Comparison of ENCODE assay signal across 8 mouse cellular contexts in genomic region chr13:112196789-112197188, GRCm38 (mm10).
A peak's percentile ranks its signal among the peaks of the same experiment; 100 is the strongest.
DNase-seq lines count a peak whose midpoint lies in the region; ATAC-seq and TF ChIP-seq lines count a peak whose summit lies in the region.

No protein-coding gene starts in this region.

- peak; percentile 35 for TF ChIP-seq CTCF in ES-Bruce4 (IDR thresholded peaks at IDR 0.05; ENCODE audit: low read depth, low read length)
- TF ChIP-seq CTCF in cerebellum, adult 2 months (IDR thresholded peaks at IDR 0.05; ENCODE audit: borderline replicate concordance, insufficient read depth, low read depth, low read length): no peak

- no peaks in the 10 kb centered on the region for H3K36me3 ChIP-seq in ES-Bruce4 (ENCODE audit: control insufficient read depth, insufficient read depth, low read length, poor library complexity, severe bottlenecking)
- no peaks in the 10 kb centered on the region for H3K36me3 ChIP-seq in hindbrain, embryonic 11.5 days (ENCODE audit: control insufficient read depth, insufficient read depth, low read length)
- H3K36me3 ChIP-seq in limb, embryonic 13.5 days: no peaks in the 10 kb centered on the region
- H3K36me3 ChIP-seq in midbrain, embryonic 12.5 days: no peaks in the 10 kb centered on the region
- no peaks in the 10 kb centered on the region for H3K36me3 ChIP-seq in stomach, embryonic 15.5 days

- H3K27me3 ChIP-seq in ES-Bruce4 (ENCODE audit: control insufficient read depth, insufficient read depth, low read length, poor library complexity, severe bottlenecking): no peaks in the 10 kb centered on the region; the same call in 1 of the 2 replicates
- no peaks in the 10 kb centered on the region; the same call in 1 of the 2 replicates for H3K27me3 ChIP-seq in hindbrain, embryonic 11.5 days (ENCODE audit: control insufficient read depth, insufficient read depth, low read length)
- 0 out of 2 replicates have a peak, but pooled peaks cover 4% of the 10 kb centered on the region for H3K27me3 ChIP-seq in limb, embryonic 13.5 days
- H3K27me3 ChIP-seq in midbrain, embryonic 12.5 days: 0 out of 2 replicates have a peak, but pooled peaks cover 9% of the 10 kb centered on the region
- H3K27me3 ChIP-seq in stomach, embryonic 15.5 days (replicated peaks): no peaks in the 10 kb centered on the region
- H3K27me3 ChIP-seq in cerebellum, adult 2 months (ENCODE audit: control insufficient read depth, insufficient read depth, low read length): no peaks in the 10 kb centered on the region

- H3K27ac ChIP-seq in ES-Bruce4 (ENCODE audit: insufficient read depth, low read length): no peak overlapping the region
- no peak overlapping the region for H3K27ac ChIP-seq in hindbrain, embryonic 11.5 days (ENCODE audit: low read depth, low read length)
- H3K27ac ChIP-seq in limb, embryonic 13.5 days: no peak overlapping the region
- H3K27ac ChIP-seq in midbrain, embryonic 12.5 days (replicated peaks): no peak overlapping the region
- 0 out of 2 replicates have a peak overlapping the region, but pooled peaks have one; percentile 9 for H3K27ac ChIP-seq in stomach, embryonic 15.5 days
- H3K27ac ChIP-seq in cerebellum, adult 2 months (ENCODE audit: insufficient read depth, low read length): no peak overlapping the region

- WGBS in hindbrain, embryonic 11.5 days: 5% methylated on average over 13 of the region's 13 CpGs
- 8% methylated on average over 13 of the region's 13 CpGs for WGBS in limb, embryonic 13.5 days
- 8% methylated on average over 13 of the region's 13 CpGs for WGBS in midbrain, embryonic 12.5 days
- WGBS in stomach, embryonic 15.5 days: 6% methylated on average over 13 of the region's 13 CpGs
- WGBS in cerebellum, adult 2 months: 13% methylated on average over 13 of the region's 13 CpGs

- H3K4me2 ChIP-seq in hindbrain, embryonic 11.5 days (replicated peaks; ENCODE audit: low read depth, low read length): peak overlapping the region; percentile 26; the same call in 1 of the 2 replicates
- H3K4me2 ChIP-seq in limb, embryonic 13.5 days (replicated peaks): peak overlapping the region; percentile 56
- H3K4me2 ChIP-seq in midbrain, embryonic 12.5 days (replicated peaks): peak overlapping the region; percentile 35
- H3K4me2 ChIP-seq in stomach, embryonic 15.5 days: peak overlapping the region; percentile 43

- no peak for TF ChIP-seq EP300 in ES-Bruce4 (IDR thresholded peaks at IDR 0.05; ENCODE audit: insufficient read depth, low read depth, low read length)

- H3K4me3 ChIP-seq in ES-Bruce4 (ENCODE audit: low read depth, low read length): no peak overlapping the region
- no peak overlapping the region for H3K4me3 ChIP-seq in hindbrain, embryonic 11.5 days (ENCODE audit: low read depth, low read length)
- peak overlapping the region; percentile 24 for H3K4me3 ChIP-seq in limb, embryonic 13.5 days
- H3K4me3 ChIP-seq in midbrain, embryonic 12.5 days: no peak overlapping the region
- peak overlapping the region; percentile 11; the same call in 1 of the 2 replicates for H3K4me3 ChIP-seq in stomach, embryonic 15.5 days (replicated peaks)
- no peak overlapping the region for H3K4me3 ChIP-seq in cerebellum, adult 2 months (replicated peaks; ENCODE audit: insufficient read depth, low read depth, low read length)

- no peaks in the 10 kb centered on the region for H3K4me1 ChIP-seq in ES-Bruce4 (ENCODE audit: control insufficient read depth, insufficient read depth, low read length)
- H3K4me1 ChIP-seq in hindbrain, embryonic 11.5 days (replicated peaks; ENCODE audit: control insufficient read depth, insufficient read depth, low read length): no peaks in the 10 kb centered on the region
- H3K4me1 ChIP-seq in limb, embryonic 13.5 days: peaks cover 20% of the 10 kb centered on the region
- peaks cover 13% of the 10 kb centered on the region for H3K4me1 ChIP-seq in midbrain, embryonic 12.5 days
- peaks cover 11% of the 10 kb centered on the region; the same call in 1 of the 2 replicates for H3K4me1 ChIP-seq in stomach, embryonic 15.5 days
- no peaks in the 10 kb centered on the region; the same call in 1 of the 2 replicates for H3K4me1 ChIP-seq in cerebellum, adult 2 months (ENCODE audit: control insufficient read depth, insufficient read depth, low read length)

- no peaks in the 10 kb centered on the region; the same call in 1 of the 2 replicates for H3K9me3 ChIP-seq in ES-Bruce4 (replicated peaks; ENCODE audit: control insufficient read depth, insufficient read depth, low read length, poor library complexity, severe bottlenecking)
- H3K9me3 ChIP-seq in hindbrain, embryonic 11.5 days (ENCODE audit: control insufficient read depth, low read length): no peaks in the 10 kb centered on the region
- no peaks in the 10 kb centered on the region for H3K9me3 ChIP-seq in limb, embryonic 13.5 days
- no peaks in the 10 kb centered on the region for H3K9me3 ChIP-seq in midbrain, embryonic 12.5 days
- no peaks in the 10 kb centered on the region for H3K9me3 ChIP-seq in stomach, embryonic 15.5 days

- TF ChIP-seq POLR2A in ES-Bruce4 (IDR thresholded peaks at IDR 0.05; ENCODE audit: insufficient read depth, low read length): no peak
- TF ChIP-seq POLR2A in cerebellum, adult 2 months (IDR thresholded peaks at IDR 0.05; ENCODE audit: borderline replicate concordance, insufficient read depth, low read length): no peak

- no peak for ATAC-seq in hindbrain, embryonic 11.5 days (ENCODE audit: low FRiP score)
- no peak for ATAC-seq in limb, embryonic 13.5 days (ENCODE audit: low FRiP score, low read depth)
- no peak for ATAC-seq in midbrain, embryonic 12.5 days (ENCODE audit: low FRiP score, low read depth)
- ATAC-seq in stomach, embryonic 15.5 days (ENCODE audit: insufficient read depth, low FRiP score, low read depth): no peak

- H3K9ac ChIP-seq in ES-Bruce4 (ENCODE audit: low read depth, poor library complexity, severe bottlenecking): no peak overlapping the region
- H3K9ac ChIP-seq in hindbrain, embryonic 11.5 days (ENCODE audit: low read depth, low read length): no peak overlapping the region
- no peak overlapping the region for H3K9ac ChIP-seq in limb, embryonic 13.5 days
- H3K9ac ChIP-seq in midbrain, embryonic 12.5 days (replicated peaks): no peak overlapping the region
- no peak overlapping the region for H3K9ac ChIP-seq in stomach, embryonic 15.5 days

- DNase-seq in adrenal gland, postnatal 10 days: peak; percentile 90
- peak; percentile 27 for DNase-seq in forelimb bud, embryonic 11.5 days (ENCODE audit: low read depth, low spot score)
- DNase-seq in hindbrain, embryonic 11.5 days (ENCODE audit: low spot score): peak; percentile 51
- DNase-seq in cerebellum, adult 2 months: no peak

Comparison
In these comparisons a context has a peak if more than half of its experiments do, and no peak if none do; other contexts are left out.
1. H3K4me3 ChIP-seq: peak in limb, embryonic 13.5 days (single experiment) and stomach, embryonic 15.5 days (single experiment); none in ES-Bruce4 (single experiment), hindbrain, embryonic 11.5 days (single experiment), midbrain, embryonic 12.5 days (single experiment) and cerebellum, adult 2 months (single experiment).
2. DNase-seq: peak in adrenal gland, postnatal 10 days (single experiment), forelimb bud, embryonic 11.5 days (single experiment) and hindbrain, embryonic 11.5 days (single experiment); none in cerebellum, adult 2 months (0 of 2).
3. Peak in every context shown above with its lines, with median percentiles within 50 percentile points of each other: H3K4me2 ChIP-seq.